Mouse (Mus musculus): ENCODE data around the gene Dhrs7b. TPM values are rescaled to one million over a fixed set of nuclear protein-coding genes. Genes with fewer than 3 reads are reported as not detected.

Gene Dhrs7b
- polyA plus RNA-seq (2014; fragmentation: Nextera tagmentation; extraction: Ambion mirVana) = 36.6 and 36.8 TPM in 2 replicates

DNA sequence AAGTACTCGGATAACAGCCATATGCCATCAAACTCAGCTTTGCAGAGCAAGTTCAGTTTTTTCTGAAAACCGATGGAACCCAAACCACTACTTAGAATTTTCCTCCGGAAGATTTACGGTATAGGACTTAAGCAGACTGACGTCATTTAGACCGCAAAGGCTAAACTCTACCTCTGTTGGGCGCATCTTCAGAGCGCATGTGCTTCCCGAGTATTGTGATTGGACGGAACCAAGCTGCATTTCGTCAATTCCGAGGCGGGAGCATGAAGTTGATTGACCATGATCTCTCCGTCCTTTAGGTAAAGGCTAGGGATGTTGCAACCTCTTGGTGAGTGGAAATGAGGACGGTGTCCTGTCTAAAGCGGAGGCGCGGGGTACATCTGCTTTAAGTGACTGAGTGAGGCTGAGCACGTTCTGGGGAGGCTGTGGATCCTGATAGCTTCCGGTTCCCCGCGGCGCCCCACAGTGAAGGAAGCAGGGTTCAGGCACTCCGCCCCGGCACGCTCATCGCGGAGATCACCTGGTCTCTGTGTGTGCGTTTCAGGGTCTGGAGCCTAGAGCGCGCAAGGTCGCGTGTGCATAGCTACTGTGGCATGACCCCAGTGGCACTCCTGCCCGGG is at the start of gene Dhrs7b:
TSS of gene Dhrs7b (plus strand) at position 199 of the 620 bp plus-strand sequence.
- H3K4me2 ChIP-seq (ENCODE audit: low read length) = peak within 1 kb of the TSS; percentile 81
- WGBS = under 1% methylated on average over 34 of the region's 34 CpGs
- peak within 1 kb of the TSS; percentile 81 for H3K9ac ChIP-seq (ENCODE audit: low read length)
- H3K27me3 ChIP-seq (replicated peaks; ENCODE audit: control insufficient read depth, insufficient read depth, low read length) = no peaks in the 10 kb centered on the region
- peak within 1 kb of the TSS; percentile 65 for H3K27ac ChIP-seq (ENCODE audit: low read depth, low read length)
- H3K9me3 ChIP-seq (replicated peaks; ENCODE audit: control insufficient read depth, low read length) = no peaks in the 10 kb centered on the region
- H3K4me3 ChIP-seq (ENCODE audit: low read depth, low read length) = peak within 1 kb of the TSS; percentile 66
- peak; percentile 97 for DNase-seq (ENCODE audit: low spot score)
- peaks cover 5% of the 10 kb centered on the region; the same call in 1 of the 2 replicates for H3K4me1 ChIP-seq (ENCODE audit: control insufficient read depth, insufficient read depth, low read length)
- H3K36me3 ChIP-seq (ENCODE audit: control insufficient read depth, insufficient read depth, low read length) = no peaks in the 10 kb centered on the region
- peak; percentile 98 for ATAC-seq

DNA sequence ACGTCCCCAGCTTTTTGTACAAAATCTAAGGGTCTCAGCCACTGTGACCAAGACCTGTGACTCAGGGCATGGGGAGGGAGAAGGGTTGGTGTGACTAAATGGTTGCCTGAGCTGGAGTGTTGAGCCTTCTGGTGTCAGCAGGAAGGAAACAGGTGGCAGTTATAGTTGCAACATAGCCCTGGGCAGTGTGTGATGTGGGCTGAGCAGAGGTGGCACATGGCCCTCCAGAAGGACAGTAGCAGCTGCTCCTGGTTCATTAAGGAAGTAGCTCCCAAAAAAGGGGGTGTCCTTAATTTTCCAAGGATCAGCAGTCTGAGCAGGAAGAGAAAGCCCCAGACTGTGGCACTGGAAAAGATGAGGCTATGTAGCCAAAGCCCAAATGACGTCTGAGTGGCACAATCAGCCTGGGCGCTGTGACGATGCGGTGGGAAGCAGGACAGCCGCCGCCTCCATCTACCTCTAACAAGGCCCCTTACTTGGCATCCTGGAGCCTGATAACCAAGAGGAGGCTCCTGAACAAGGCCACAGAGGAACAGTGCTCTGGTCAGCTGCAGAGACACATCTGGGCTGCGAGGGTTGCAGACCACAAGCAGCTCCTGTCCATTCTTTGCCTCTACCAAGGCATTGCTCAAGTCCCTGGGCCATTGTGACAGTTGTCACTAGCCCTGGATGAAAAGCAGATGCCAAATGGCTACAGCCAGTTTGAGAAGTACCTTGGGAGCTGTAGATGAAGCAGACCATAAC is 46.1 kb upstream of the Dhrs7b start:
- no peaks in the 10 kb centered on the region for H3K27me3 ChIP-seq (replicated peaks; ENCODE audit: control insufficient read depth, insufficient read depth, low read length)
- ATAC-seq (no peak), DNase-seq (ENCODE audit: low spot score) (no peak)
- H3K9ac ChIP-seq (ENCODE audit: low read length) = no peak overlapping the region
- WGBS = 92% methylated on average over 8 of the region's 8 CpGs
- no peak overlapping the region for H3K4me3 ChIP-seq (ENCODE audit: low read depth, low read length)
- no peak overlapping the region for H3K27ac ChIP-seq (ENCODE audit: low read depth, low read length)
- H3K36me3 ChIP-seq (ENCODE audit: control insufficient read depth, insufficient read depth, low read length) = peaks cover 74% of the 10 kb centered on the region
- no peak overlapping the region for H3K4me2 ChIP-seq (ENCODE audit: low read length)
- H3K9me3 ChIP-seq (replicated peaks; ENCODE audit: control insufficient read depth, low read length) = no peaks in the 10 kb centered on the region
- H3K4me1 ChIP-seq (ENCODE audit: control insufficient read depth, insufficient read depth, low read length) = peaks cover 35% of the 10 kb centered on the region

DNA sequence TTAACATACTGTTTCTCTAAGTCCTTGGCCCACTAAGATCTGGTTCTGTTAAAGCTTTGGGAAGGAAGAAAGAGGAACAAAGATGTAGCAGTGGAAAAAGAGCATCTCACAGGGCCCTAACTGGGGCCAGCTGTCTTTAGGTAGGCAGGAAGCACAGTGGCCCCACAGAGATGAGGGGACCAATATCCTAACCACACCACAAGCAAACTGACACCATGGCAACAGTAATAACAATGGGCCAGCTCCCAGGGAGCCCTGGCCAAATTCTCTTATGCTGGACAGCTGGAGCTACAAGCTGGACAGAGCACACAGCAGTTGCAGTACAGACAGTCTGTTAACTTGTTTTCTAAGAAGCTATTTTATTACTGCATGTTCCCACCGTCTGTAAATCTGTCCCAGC is 42.8 kb upstream of the Dhrs7b start:
- DNase-seq (ENCODE audit: low spot score) (no peak), ATAC-seq (no peak)
- H3K27ac ChIP-seq (ENCODE audit: low read depth, low read length) = no peak overlapping the region
- 0 out of 2 replicates have a peak, but pooled peaks cover 3% of the 10 kb centered on the region for H3K4me1 ChIP-seq (ENCODE audit: control insufficient read depth, insufficient read depth, low read length)
- peaks cover 67% of the 10 kb centered on the region for H3K36me3 ChIP-seq (ENCODE audit: control insufficient read depth, insufficient read depth, low read length)
- no peak overlapping the region for H3K4me2 ChIP-seq (ENCODE audit: low read length)
- no peak overlapping the region for H3K4me3 ChIP-seq (ENCODE audit: low read depth, low read length)
- H3K27me3 ChIP-seq (replicated peaks; ENCODE audit: control insufficient read depth, insufficient read depth, low read length) = no peaks in the 10 kb centered on the region
- no peak overlapping the region for H3K9ac ChIP-seq (ENCODE audit: low read length)
- no peaks in the 10 kb centered on the region for H3K9me3 ChIP-seq (replicated peaks; ENCODE audit: control insufficient read depth, low read length)
- WGBS = 68% methylated on average over 1 of the region's 1 CpGs

DNA sequence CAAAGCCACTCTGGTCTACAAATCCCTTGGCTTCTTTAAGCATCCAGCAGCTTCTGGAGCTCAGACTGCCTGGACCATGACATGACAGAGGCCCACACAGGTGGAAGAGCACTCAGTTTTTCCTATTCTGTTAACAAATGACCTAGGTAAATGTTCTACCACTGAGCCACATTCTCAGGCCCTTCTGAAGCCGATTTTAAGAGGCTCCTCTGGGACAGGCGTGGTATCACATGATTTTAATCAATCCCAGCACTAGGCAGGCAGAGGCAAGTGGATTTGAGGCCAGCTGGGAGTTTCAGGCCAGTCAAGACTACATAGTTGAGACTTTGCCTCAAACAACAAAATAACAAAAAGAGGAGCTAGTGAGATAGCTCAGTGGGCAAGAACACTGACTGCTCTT is 40.0 kb upstream of the Dhrs7b start:
- Histone ChIP-seq H3K4me2 (ENCODE audit: low read length) (no peak overlapping the region), H3K9ac (ENCODE audit: low read length) (no peak overlapping the region), H3K36me3 (ENCODE audit: control insufficient read depth, insufficient read depth, low read length) (peaks cover 54% of the 10 kb centered on the region), H3K27ac (ENCODE audit: low read depth, low read length) (no peak overlapping the region), H3K4me1 (ENCODE audit: control insufficient read depth, insufficient read depth, low read length) (no peaks in the 10 kb centered on the region), H3K9me3 (replicated peaks; ENCODE audit: control insufficient read depth, low read length) (no peaks in the 10 kb centered on the region), H3K27me3 (replicated peaks; ENCODE audit: control insufficient read depth, insufficient read depth, low read length) (no peaks in the 10 kb centered on the region), H3K4me3 (ENCODE audit: low read depth, low read length) (no peak overlapping the region)
- ATAC-seq = no peak
- WGBS = 90% methylated on average over 2 of the region's 2 CpGs
- no peak for DNase-seq (ENCODE audit: low spot score)

DNA sequence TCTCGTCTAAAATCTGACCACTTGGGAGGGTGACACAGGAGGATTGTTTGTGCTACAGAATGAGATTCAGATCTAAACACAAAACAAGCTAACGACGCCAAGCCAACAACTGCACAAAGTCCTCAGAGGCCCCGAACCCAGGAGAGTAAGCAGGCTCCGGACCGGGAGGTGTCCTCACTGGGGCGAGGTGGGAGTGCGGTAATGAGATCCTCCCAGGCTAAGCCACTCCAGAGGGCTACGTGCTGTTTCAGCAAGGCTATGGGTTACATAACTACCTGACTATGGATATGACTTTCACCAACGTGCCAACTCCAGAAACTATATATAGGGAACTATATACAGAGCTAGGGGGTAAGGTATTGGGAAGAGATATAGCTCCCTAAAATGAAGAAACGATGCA is 34.1 kb upstream of the Dhrs7b start:
- no peak for DNase-seq (ENCODE audit: low spot score)
- H3K36me3 ChIP-seq (ENCODE audit: control insufficient read depth, insufficient read depth, low read length) = peaks cover 23% of the 10 kb centered on the region
- no peak overlapping the region for H3K27ac ChIP-seq (ENCODE audit: low read depth, low read length)
- no peaks in the 10 kb centered on the region for H3K4me1 ChIP-seq (ENCODE audit: control insufficient read depth, insufficient read depth, low read length)
- ATAC-seq = no peak
- no peaks in the 10 kb centered on the region for H3K27me3 ChIP-seq (replicated peaks; ENCODE audit: control insufficient read depth, insufficient read depth, low read length)
- H3K4me2 ChIP-seq (ENCODE audit: low read length) = no peak overlapping the region
- H3K9ac ChIP-seq (ENCODE audit: low read length) = no peak overlapping the region
- H3K9me3 ChIP-seq (replicated peaks; ENCODE audit: control insufficient read depth, low read length) = no peaks in the 10 kb centered on the region
- 90% methylated on average over 11 of the region's 11 CpGs for WGBS
- no peak overlapping the region for H3K4me3 ChIP-seq (ENCODE audit: low read depth, low read length)

DNA sequence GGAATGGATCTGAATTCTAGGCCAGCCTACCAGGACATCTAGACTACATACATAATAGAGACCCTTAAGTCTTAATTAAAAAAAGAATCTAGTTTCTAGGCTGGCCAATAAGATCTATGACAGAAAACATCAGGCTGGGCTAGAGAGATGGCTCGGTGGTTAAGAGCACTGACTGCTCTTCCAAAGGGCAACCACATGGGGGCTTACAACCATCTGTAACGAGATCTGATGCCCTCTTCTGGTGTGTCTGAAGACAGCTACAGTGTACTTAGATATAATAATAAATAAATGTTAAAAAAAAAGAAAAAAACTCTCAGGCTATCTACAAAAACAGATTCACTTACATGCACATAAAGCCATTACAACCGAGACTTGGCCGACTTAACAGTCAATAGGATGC is 30.5 kb upstream of the Dhrs7b start:
- Histone ChIP-seq H3K36me3 (ENCODE audit: control insufficient read depth, insufficient read depth, low read length) (peaks cover 12% of the 10 kb centered on the region; the same call in 1 of the 2 replicates), H3K4me2 (ENCODE audit: low read length) (no peak overlapping the region), H3K9ac (ENCODE audit: low read length) (no peak overlapping the region), H3K27ac (ENCODE audit: low read depth, low read length) (no peak overlapping the region), H3K9me3 (replicated peaks; ENCODE audit: control insufficient read depth, low read length) (no peaks in the 10 kb centered on the region), H3K27me3 (replicated peaks; ENCODE audit: control insufficient read depth, insufficient read depth, low read length) (no peaks in the 10 kb centered on the region), H3K4me3 (ENCODE audit: low read depth, low read length) (no peak overlapping the region), H3K4me1 (ENCODE audit: control insufficient read depth, insufficient read depth, low read length) (no peaks in the 10 kb centered on the region)
- ATAC-seq (no peak), DNase-seq (ENCODE audit: low spot score) (no peak)
- WGBS = 82% methylated on average over 4 of the region's 4 CpGs

DNA sequence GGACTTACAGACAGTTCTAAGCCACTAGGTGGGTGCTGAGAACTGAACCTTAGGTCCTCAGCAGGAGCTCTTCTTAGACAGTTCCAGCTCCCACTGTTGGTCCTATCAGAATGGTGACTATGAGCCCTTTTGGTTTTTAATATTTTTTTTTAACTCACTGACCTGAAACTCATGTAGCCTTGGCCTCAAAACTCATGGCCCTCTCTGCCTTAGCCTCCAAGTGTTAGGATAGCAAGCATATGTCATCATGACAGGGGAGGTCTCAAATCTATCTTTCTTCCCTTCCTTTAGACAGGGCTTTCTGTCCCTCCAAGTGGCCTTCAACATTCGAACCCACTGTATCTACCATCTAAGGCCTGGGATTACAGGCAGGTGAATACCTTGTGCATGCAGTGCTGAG is 29.5 kb upstream of the Dhrs7b start:
- Histone ChIP-seq H3K4me3 (ENCODE audit: low read depth, low read length) (no peak overlapping the region), H3K4me1 (ENCODE audit: control insufficient read depth, insufficient read depth, low read length) (no peaks in the 10 kb centered on the region), H3K9me3 (replicated peaks; ENCODE audit: control insufficient read depth, low read length) (no peaks in the 10 kb centered on the region), H3K27me3 (replicated peaks; ENCODE audit: control insufficient read depth, insufficient read depth, low read length) (no peaks in the 10 kb centered on the region), H3K4me2 (ENCODE audit: low read length) (no peak overlapping the region), H3K9ac (ENCODE audit: low read length) (no peak overlapping the region), H3K27ac (ENCODE audit: low read depth, low read length) (no peak overlapping the region), H3K36me3 (ENCODE audit: control insufficient read depth, insufficient read depth, low read length) (peaks cover 12% of the 10 kb centered on the region; the same call in 1 of the 2 replicates)
- WGBS = 86% methylated on average over 1 of the region's 1 CpGs
- DNase-seq (ENCODE audit: low spot score) (no peak), ATAC-seq (no peak)

DNA sequence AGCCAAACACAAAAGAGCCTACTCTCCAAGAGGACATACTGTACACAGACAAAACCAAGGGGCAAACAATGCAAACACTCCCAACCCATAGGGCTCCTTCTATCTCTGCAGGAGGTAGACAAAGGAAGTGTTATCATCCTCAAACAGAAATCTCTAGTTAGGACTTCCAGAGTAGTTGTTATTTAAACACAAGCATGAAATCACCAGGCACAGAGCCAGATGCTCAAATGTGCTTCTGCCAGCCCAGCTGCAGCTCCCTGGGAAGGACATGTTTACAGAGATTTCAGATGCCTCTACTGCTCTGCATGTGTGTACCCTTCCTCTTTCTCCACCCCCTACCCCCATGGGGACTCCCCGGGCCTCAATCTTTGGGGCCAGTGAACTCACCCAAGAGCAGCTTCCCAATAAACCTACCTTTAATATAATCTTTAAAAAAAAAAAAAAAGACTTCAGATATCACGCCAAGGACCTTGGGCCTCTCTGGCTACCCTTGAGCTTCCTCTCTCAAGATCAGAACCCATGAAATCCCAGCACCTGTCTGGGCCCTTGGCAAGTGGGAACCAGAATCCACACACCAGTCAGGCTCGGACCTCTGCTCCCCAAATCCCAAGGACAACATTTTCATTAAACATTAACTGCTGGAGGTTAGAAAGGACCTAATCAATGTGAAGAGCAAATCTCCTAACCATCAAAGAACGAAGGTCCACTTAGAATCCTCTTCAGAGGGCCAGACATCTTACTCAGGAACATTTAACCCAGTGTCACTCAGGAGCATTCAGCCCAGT is 22.0 kb upstream of the Dhrs7b start:
- H3K4me3 ChIP-seq (ENCODE audit: low read depth, low read length) = no peak overlapping the region
- no peaks in the 10 kb centered on the region for H3K36me3 ChIP-seq (ENCODE audit: control insufficient read depth, insufficient read depth, low read length)
- DNase-seq (ENCODE audit: low spot score) (peak; percentile 52), ATAC-seq (no peak)
- H3K27me3 ChIP-seq (replicated peaks; ENCODE audit: control insufficient read depth, insufficient read depth, low read length) = no peaks in the 10 kb centered on the region
- H3K4me2 ChIP-seq (ENCODE audit: low read length) = no peak overlapping the region
- H3K9ac ChIP-seq (ENCODE audit: low read length) = no peak overlapping the region
- no peak overlapping the region for H3K27ac ChIP-seq (ENCODE audit: low read depth, low read length)
- H3K4me1 ChIP-seq (ENCODE audit: control insufficient read depth, insufficient read depth, low read length) = peaks cover 7% of the 10 kb centered on the region
- no peaks in the 10 kb centered on the region for H3K9me3 ChIP-seq (replicated peaks; ENCODE audit: control insufficient read depth, low read length)
- 81% methylated on average over 4 of the region's 4 CpGs for WGBS

Data from forebrain, embryonic 14.5 days (tissue).